Mouse (Mus musculus) kidney, adult 2 months (tissue): Measurements from ENCODE around the gene Olfr1423.

ENCODE experiments used
- CTCF ChIP-seq: fragments of 200-500 bp; conservative IDR thresholded peaks from 2 replicates; pipeline ENCODE4 v1.5.1; 2011; ENCODE audit warnings: low read depth, mild to moderate bottlenecking, control low read depth, low read length, moderate library complexity, mixed read lengths; ENCODE audit not compliant: insufficient read depth, insufficient read length
- POLR2A ChIP-seq: fragments of 200-500 bp; IDR thresholded peaks from one replicate; pipeline ENCODE4 v1.6.1; 2011; ENCODE audit warnings: low read depth, low read length, control low read depth

GRCm38 (mm10) chr19:12016192-12016591, 24.9 kb downstream of the Olfr1423 start:
- TF ChIP-seq POLR2A (no peak), CTCF (no peak)
